Mouse (Mus musculus): Measurements from ENCODE around the gene Cdh12.
A peak's percentile ranks its signal among the peaks of the same experiment; 100 is the strongest.
"Not testable (repeated sequence)": the region's sequence is repeated elsewhere in the genome, so short reads cannot be mapped to it uniquely, and the experiment has no call there.

Gene Cdh12

GRCm38 (mm10) chr15:21375460-21375859, 926.4 kb downstream of the Cdh12 start:
- DNase-seq (ENCODE audit: low read depth, low spot score) = no peak

DNA sequence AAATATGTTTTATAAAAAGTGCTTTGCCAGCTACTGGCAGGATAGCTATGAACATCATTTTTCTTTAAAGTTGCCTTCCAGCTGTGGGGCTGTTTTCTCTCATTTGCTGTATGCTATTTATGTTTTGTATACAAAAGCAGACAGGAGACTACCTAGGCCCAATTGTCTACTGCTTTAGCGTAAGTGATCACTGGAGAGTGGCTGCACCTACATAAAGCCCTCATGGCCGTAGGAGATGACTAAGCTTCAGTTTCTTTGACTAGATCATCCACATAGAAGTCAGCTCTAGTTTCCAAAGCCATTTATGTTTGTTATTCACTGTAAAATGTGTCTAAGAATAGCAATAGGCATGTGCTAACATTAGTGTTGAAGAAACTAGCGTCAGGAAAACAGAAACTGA, 926.8 kb downstream of the Cdh12 start:
- DNase-seq (ENCODE audit: low read depth, low spot score) = no peak

- DNase-seq (ENCODE audit: low read depth, low spot score) = not testable (repeated sequence)
Measured at GRCm38 (mm10) chr15:21391442-21391841, 942.4 kb downstream of the Cdh12 start.

DNA sequence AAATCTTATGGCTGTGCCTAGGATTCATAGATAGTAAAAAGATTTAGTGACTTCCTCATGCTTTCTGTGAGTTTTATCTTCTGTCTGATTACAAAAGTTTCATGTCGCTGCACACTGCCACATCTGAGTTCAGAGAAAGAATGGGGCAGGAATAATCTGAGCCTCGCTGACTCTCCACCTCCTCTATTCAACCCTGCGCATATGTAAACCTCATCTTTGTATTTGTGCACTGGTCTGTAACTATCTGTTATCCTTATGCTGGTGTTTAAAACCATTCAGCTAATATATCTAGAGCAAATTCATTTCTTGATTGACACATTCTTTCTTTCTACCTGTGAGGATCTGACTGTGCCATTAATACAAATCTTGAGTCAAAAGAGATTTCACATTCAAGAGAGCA, 944.0 kb downstream of the Cdh12 start:
- no peak for DNase-seq (ENCODE audit: low read depth, low spot score)

DNA sequence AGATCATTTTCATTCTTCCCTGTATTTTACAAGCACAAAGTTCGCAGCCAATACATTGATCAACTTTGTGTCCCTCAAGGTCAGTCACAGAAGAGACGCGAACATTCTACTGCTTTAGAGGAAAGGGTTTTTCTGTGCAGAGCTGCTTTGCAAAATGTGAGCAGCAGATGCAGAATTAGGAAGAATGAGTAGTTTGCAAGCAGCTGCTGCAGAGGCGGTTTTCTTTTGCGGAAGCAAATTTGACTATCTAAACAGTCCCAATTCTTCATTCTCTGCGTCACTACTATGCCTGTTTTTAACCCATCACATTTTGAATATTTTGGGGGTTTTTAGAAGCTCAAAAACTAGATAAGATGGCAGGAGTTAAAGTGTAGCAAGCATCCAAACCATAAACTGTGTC, 956.1 kb downstream of the Cdh12 start:
- DNase-seq (ENCODE audit: low read depth, low spot score) = no peak

GRCm38 (mm10) chr15:21407324-21408044, 958.4 kb downstream of the Cdh12 start:
- peak; percentile 53 for DNase-seq (ENCODE audit: low read depth, low spot score)

- no peak for DNase-seq (ENCODE audit: low read depth, low spot score)
Measured at GRCm38 (mm10) chr15:21437347-21437746, 988.3 kb downstream of the Cdh12 start.

DNA sequence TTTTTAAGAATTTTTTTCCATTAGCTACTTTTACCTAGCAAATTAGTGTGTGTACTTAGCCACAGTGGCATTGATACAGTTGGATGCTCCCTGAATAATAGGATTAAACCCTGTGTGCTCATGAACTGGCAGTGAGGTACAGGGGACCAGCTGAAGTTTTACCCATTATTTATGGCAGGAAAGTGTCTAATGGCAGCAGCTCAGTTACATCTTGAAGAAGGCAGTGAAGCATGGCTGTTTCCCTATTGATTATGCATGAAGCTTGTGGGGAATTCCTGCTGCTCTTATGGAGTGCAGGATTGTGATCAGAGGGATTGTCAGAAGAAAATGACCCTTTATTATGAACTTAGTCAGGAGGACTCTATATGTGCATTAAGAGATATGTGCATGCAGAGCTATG, 988.9 kb downstream of the Cdh12 start:
- no peak for DNase-seq (ENCODE audit: low read depth, low spot score)

- DNase-seq (ENCODE audit: low read depth, low spot score) = no peak
Measured at GRCm38 (mm10) chr15:21458098-21458497, 1009.0 kb downstream of the Cdh12 start.

- DNase-seq (ENCODE audit: low read depth, low spot score) = no peak
Measured at GRCm38 (mm10) chr15:21519355-21519869, 1070.3 kb downstream of the Cdh12 start.

DNA sequence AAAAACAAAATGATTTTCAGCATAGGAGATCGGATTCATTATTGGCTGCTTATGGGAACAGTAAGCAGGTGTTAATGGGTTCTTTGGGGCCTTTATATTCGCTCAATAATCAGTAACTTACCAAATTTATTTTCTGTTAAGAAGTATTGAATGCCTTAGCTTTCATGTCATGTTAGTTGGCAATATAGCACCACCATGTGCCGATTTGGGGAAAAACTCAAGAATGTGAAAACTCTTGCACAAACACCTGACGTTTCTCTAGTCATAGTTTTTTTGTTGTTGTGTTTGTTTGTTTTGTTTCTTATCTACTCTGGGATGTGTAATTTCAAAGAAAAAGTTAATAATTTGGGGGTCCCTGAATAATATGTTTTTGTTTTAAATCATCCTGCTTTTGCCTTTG, 1081.7 kb downstream of the Cdh12 start:
- DNase-seq (ENCODE audit: low read depth, low spot score) = peak; percentile 2

GRCm38 (mm10) chr15:21536909-21537308, 1087.8 kb downstream of the Cdh12 start:
- peak; percentile 4 for DNase-seq (ENCODE audit: low read depth, low spot score)

DNA sequence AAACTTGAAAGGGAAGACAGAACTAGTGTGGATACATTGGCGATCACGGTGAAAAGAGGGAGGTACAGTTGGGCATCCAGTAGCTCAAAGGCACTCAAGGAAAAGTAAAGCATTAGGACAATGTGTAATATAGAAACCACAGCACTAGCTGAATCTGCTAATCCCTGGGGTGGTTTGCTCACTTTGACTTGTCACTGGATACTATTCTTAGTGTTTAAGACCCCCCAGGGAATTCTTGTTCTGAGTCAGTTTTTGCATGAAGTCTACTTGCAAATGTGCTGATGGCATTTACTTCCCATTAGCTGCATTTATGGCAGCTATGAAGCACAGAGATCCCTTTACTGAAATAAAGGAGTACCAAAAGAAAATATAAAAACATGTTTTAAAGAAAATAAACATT, 1095.7 kb downstream of the Cdh12 start:
- no peak for DNase-seq (ENCODE audit: low read depth, low spot score)

GRCm38 (mm10) chr15:21555981-21556380, 1106.9 kb downstream of the Cdh12 start:
- DNase-seq (ENCODE audit: low read depth, low spot score) = no peak

DNA sequence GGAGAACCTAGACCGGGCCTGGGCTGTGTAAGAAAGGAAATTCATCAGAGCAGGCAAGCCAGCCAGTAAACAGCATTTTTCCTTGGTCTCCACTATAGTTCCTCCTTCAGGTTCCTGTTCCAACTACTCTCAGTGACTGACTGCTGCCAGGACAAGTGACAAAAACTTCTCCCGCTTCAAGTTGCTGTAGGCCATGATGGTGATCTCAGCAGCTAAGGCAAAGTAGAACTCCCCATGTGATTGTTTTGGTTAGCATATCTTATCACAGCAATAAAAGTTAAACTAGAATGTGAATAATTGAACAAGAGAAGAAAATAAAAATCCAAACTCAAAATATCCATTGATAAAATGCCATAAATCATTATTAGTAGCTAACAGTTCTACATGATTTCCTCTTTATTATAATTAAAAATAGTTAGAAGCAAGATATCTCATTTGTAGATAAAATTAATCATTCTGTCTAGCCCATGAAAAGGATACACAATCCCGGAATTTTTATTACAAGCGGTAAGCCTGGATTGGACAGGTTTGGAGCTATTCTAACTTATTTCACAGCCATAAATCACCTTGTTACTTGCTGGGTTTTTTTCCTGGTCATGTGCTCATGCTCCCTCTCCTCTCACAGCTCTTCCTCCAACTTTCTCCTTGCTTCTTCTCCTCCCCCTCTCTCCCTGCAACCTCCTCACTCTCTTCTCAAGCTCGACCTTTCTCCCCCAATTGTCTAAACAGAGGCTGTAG, 1117.4 kb downstream of the Cdh12 start:
- no peak for DNase-seq (ENCODE audit: low read depth, low spot score)

DNA sequence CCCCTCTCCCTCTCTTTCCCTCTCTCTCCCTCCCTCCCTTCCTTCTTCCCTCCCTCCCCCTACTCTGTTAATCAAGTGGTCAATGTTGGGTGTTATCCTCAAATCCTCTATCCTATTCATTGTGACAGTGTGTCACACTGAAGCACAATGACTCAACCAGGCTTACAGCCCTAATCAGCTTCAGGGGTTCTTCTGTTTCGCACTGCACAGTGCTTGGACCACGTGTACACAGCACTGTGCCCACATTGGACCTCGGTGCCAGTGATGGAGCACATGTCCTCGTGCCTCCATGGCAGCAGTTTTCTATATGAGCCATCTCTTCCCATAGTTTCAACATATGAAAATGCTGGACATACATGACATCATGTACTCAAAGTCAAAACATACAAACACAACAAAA, 1155.4 kb downstream of the Cdh12 start:
- no peak for DNase-seq (ENCODE audit: low read depth, low spot score)
